Mouse (Mus musculus): ENCODE results near the gene Jmjd6. TPM values are rescaled to one million over a fixed set of nuclear protein-coding genes. Genes with fewer than 3 reads are reported as not detected.
A peak's percentile ranks its signal among the peaks of the same experiment; 100 is the strongest.
"Not testable (repeated sequence)": the region's sequence is repeated elsewhere in the genome, so short reads cannot be mapped to it uniquely, and the experiment has no call there.

Jmjd6 gene
- polyA plus RNA-seq, 1 experiment from 2014 or later, result 88.3 TPM

GRCm38 (mm10) chr11:116849587-116849986 lies 6.3 kb upstream of the Jmjd6 start:
- H3K9me3 ChIP-seq, result no peaks in the 10 kb centered on the region
- no peak overlapping the region for H3K27ac ChIP-seq (replicated peaks)
- no peaks in the 10 kb centered on the region for H3K27me3 ChIP-seq (replicated peaks; ENCODE audit: low read depth, poor library complexity, severe bottlenecking)
- H3K4me1 ChIP-seq, result peaks cover 27% of the 10 kb centered on the region
- DNase-seq (ENCODE audit: low spot score), result no peak
- peaks cover 66% of the 10 kb centered on the region for H3K36me3 ChIP-seq (replicated peaks)
- H3K4me3 ChIP-seq, result no peak overlapping the region

- H3K27me3 ChIP-seq (replicated peaks; ENCODE audit: low read depth, poor library complexity, severe bottlenecking); H3K9me3 ChIP-seq; DNase-seq (ENCODE audit: low spot score); H3K4me3 ChIP-seq; H3K27ac ChIP-seq (replicated peaks): not testable (repeated sequence)
- 74% methylated on average over 2 of the region's 2 CpGs for WGBS
- H3K36me3 ChIP-seq (replicated peaks), result peaks cover 66% of the 10 kb centered on the region
- peaks cover 28% of the 10 kb centered on the region for H3K4me1 ChIP-seq
Measured at GRCm38 (mm10) chr11:116848877-116849178, 5.6 kb upstream of the Jmjd6 start.

- Histone ChIP-seq H3K4me3 (no peak overlapping the region), H3K9me3 (no peaks in the 10 kb centered on the region), H3K4me1 (peaks cover 30% of the 10 kb centered on the region), H3K27ac (replicated peaks) (no peak overlapping the region), H3K36me3 (replicated peaks) (peaks cover 66% of the 10 kb centered on the region), H3K27me3 (replicated peaks; ENCODE audit: low read depth, poor library complexity, severe bottlenecking) (no peaks in the 10 kb centered on the region)
- no peak for DNase-seq (ENCODE audit: low spot score)
- WGBS, result 83% methylated on average over 5 of the region's 5 CpGs
Measured at GRCm38 (mm10) chr11:116848086-116848876, 5.0 kb upstream of the Jmjd6 start.

- WGBS, result 91% methylated on average over 3 of the region's 3 CpGs
- H3K27ac ChIP-seq (replicated peaks), result no peak overlapping the region
- H3K4me3 ChIP-seq, result no peak overlapping the region
- no peaks in the 10 kb centered on the region for H3K9me3 ChIP-seq
- H3K27me3 ChIP-seq (replicated peaks; ENCODE audit: low read depth, poor library complexity, severe bottlenecking), result no peaks in the 10 kb centered on the region
- DNase-seq (ENCODE audit: low spot score), result no peak
- peaks cover 37% of the 10 kb centered on the region for H3K4me1 ChIP-seq
- peaks cover 66% of the 10 kb centered on the region for H3K36me3 ChIP-seq (replicated peaks)
Measured at GRCm38 (mm10) chr11:116847187-116848085, 4.2 kb upstream of the Jmjd6 start.

- WGBS, result 87% methylated on average over 4 of the region's 4 CpGs
- H3K27ac ChIP-seq (replicated peaks), result no peak overlapping the region
- H3K27me3 ChIP-seq (replicated peaks; ENCODE audit: low read depth, poor library complexity, severe bottlenecking), result no peaks in the 10 kb centered on the region
- peaks cover 62% of the 10 kb centered on the region for H3K36me3 ChIP-seq (replicated peaks)
- no peak overlapping the region for H3K4me3 ChIP-seq
- no peaks in the 10 kb centered on the region for H3K9me3 ChIP-seq
- peaks cover 43% of the 10 kb centered on the region for H3K4me1 ChIP-seq
- DNase-seq (ENCODE audit: low spot score), result no peak
Measured at GRCm38 (mm10) chr11:116846593-116847181, 3.4 kb upstream of the Jmjd6 start.

GRCm38 (mm10) chr11:116842531-116843260 lies 553 bp downstream of the Jmjd6 start:
- Histone ChIP-seq H3K27ac (replicated peaks) (peak overlapping the region; percentile 96), H3K4me1 (peaks cover 61% of the 10 kb centered on the region), H3K9me3 (no peaks in the 10 kb centered on the region), H3K36me3 (replicated peaks) (peaks cover 62% of the 10 kb centered on the region), H3K4me3 (peak overlapping the region; percentile 92), H3K27me3 (replicated peaks; ENCODE audit: low read depth, poor library complexity, severe bottlenecking) (no peaks in the 10 kb centered on the region)
- under 1% methylated on average over 73 of the region's 73 CpGs for WGBS
- DNase-seq (ENCODE audit: low spot score), result peak; percentile 77

GRCm38 (mm10) chr11:116840748-116841147 lies 2.5 kb downstream of the Jmjd6 start:
- Histone ChIP-seq H3K9me3 (no peaks in the 10 kb centered on the region), H3K27me3 (replicated peaks; ENCODE audit: low read depth, poor library complexity, severe bottlenecking) (no peaks in the 10 kb centered on the region), H3K4me3 (peak overlapping the region; percentile 92), H3K36me3 (replicated peaks) (peaks cover 63% of the 10 kb centered on the region), H3K4me1 (peaks cover 57% of the 10 kb centered on the region), H3K27ac (replicated peaks) (0 out of 2 replicates have a peak overlapping the region, but pooled peaks have one; percentile 10)
- no peak for DNase-seq (ENCODE audit: low spot score)
- WGBS, result 88% methylated on average over 4 of the region's 4 CpGs

- peak overlapping the region; percentile 35 for H3K4me3 ChIP-seq
- H3K27me3 ChIP-seq (replicated peaks; ENCODE audit: low read depth, poor library complexity, severe bottlenecking), result no peaks in the 10 kb centered on the region
- 77% methylated on average over 7 of the region's 7 CpGs for WGBS
- H3K4me1 ChIP-seq, result peaks cover 57% of the 10 kb centered on the region
- H3K9me3 ChIP-seq, result no peaks in the 10 kb centered on the region
- no peak for DNase-seq (ENCODE audit: low spot score)
- peaks cover 72% of the 10 kb centered on the region for H3K36me3 ChIP-seq (replicated peaks)
- no peak overlapping the region for H3K27ac ChIP-seq (replicated peaks)
Measured at GRCm38 (mm10) chr11:116839601-116840000, 3.6 kb downstream of the Jmjd6 start.

GRCm38 (mm10) chr11:116838936-116839335 lies 4.3 kb downstream of the Jmjd6 start:
- peaks cover 50% of the 10 kb centered on the region for H3K4me1 ChIP-seq
- H3K9me3 ChIP-seq, result no peaks in the 10 kb centered on the region
- peaks cover 79% of the 10 kb centered on the region for H3K36me3 ChIP-seq (replicated peaks)
- WGBS, result 89% methylated on average over 14 of the region's 14 CpGs
- H3K27ac ChIP-seq (replicated peaks), result no peak overlapping the region
- DNase-seq (ENCODE audit: low spot score), result no peak
- H3K27me3 ChIP-seq (replicated peaks; ENCODE audit: low read depth, poor library complexity, severe bottlenecking), result no peaks in the 10 kb centered on the region
- H3K4me3 ChIP-seq, result 0 out of 2 replicates have a peak overlapping the region, but pooled peaks have one; percentile 5

GRCm38 (mm10) chr11:116837441-116837840 lies 5.8 kb downstream of the Jmjd6 start:
- WGBS, result 94% methylated on average over 10 of the region's 10 CpGs

GRCm38 (mm10) chr11:116836283-116836682 lies 7.0 kb downstream of the Jmjd6 start:
- no peaks in the 10 kb centered on the region for H3K9me3 ChIP-seq
- no peaks in the 10 kb centered on the region for H3K27me3 ChIP-seq (replicated peaks; ENCODE audit: low read depth, poor library complexity, severe bottlenecking)
- H3K27ac ChIP-seq (replicated peaks), result no peak overlapping the region
- H3K4me1 ChIP-seq, result peaks cover 43% of the 10 kb centered on the region
- 88% methylated on average over 4 of the region's 4 CpGs for WGBS
- peaks cover 91% of the 10 kb centered on the region for H3K36me3 ChIP-seq (replicated peaks)
- DNase-seq (ENCODE audit: low spot score), result no peak
- no peak overlapping the region for H3K4me3 ChIP-seq

More at GRCm38 (mm10) chr11:116837441-116837840, 5.8 kb downstream of the Jmjd6 start:
- Histone ChIP-seq H3K27me3 (replicated peaks; ENCODE audit: low read depth, poor library complexity, severe bottlenecking) (no peaks in the 10 kb centered on the region), H3K4me1 (peaks cover 50% of the 10 kb centered on the region), H3K4me3 (no peak overlapping the region), H3K36me3 (replicated peaks) (peaks cover 93% of the 10 kb centered on the region), H3K27ac (replicated peaks) (no peak overlapping the region), H3K9me3 (no peaks in the 10 kb centered on the region)
- DNase-seq (ENCODE audit: low spot score), result no peak

GRCm38 (mm10) chr11:116834954-116835353 lies 8.3 kb downstream of the Jmjd6 start:
- peaks cover 30% of the 10 kb centered on the region for H3K4me1 ChIP-seq
- DNase-seq (ENCODE audit: low spot score), result no peak
- no peaks in the 10 kb centered on the region for H3K27me3 ChIP-seq (replicated peaks; ENCODE audit: low read depth, poor library complexity, severe bottlenecking)
- no peak overlapping the region for H3K4me3 ChIP-seq
- WGBS, result 95% methylated on average over 1 of the region's 1 CpGs
- no peaks in the 10 kb centered on the region for H3K9me3 ChIP-seq
- H3K36me3 ChIP-seq (replicated peaks), result peaks cover 84% of the 10 kb centered on the region
- H3K27ac ChIP-seq (replicated peaks), result no peak overlapping the region

All from embryonic facial prominence, embryonic 10.5 days (tissue).